Mouse (Mus musculus) myocyte (in vitro differentiated cells): ENCODE results near the gene Cbfa2t3. TPM values are rescaled to one million over a fixed set of nuclear protein-coding genes. Genes with fewer than 3 reads are reported as not detected.

ENCODE experiments used
- H3K27me3 ChIP-seq: one replicate; pipeline ENCODE4 v1.6.1; 2011; ENCODE audit not compliant: control insufficient read depth, insufficient read depth, insufficient read length
- H3K36me3 ChIP-seq: one replicate; pipeline ENCODE4 v1.6.1; 2011; ENCODE audit not compliant: control insufficient read depth, insufficient read depth
- H3K4me2 ChIP-seq: one replicate; pipeline ENCODE4 v1.6.1; 2011; ENCODE audit warnings: low read depth, control low read depth
- H3K4me3 ChIP-seq: one replicate; pipeline ENCODE4 v1.5.1; 2011; ENCODE audit warnings: mild to moderate bottlenecking, control low read depth, moderate library complexity
- H3K79me2 ChIP-seq: one replicate; pipeline ENCODE4 v1.6.1; 2011; ENCODE audit not compliant: control insufficient read depth, insufficient read depth
- H3ac ChIP-seq: one replicate; pipeline ENCODE4 v1.6.1; 2011; ENCODE audit not compliant: control insufficient read depth, insufficient read length
- CEBPB ChIP-seq: IDR thresholded peaks from 2 replicates; pipeline ENCODE4 v1.6.1; 2011; ENCODE audit warnings: mild to moderate bottlenecking, moderate library complexity; ENCODE audit not compliant: poor library complexity, insufficient read depth, severe bottlenecking
- E2F4 ChIP-seq: IDR thresholded peaks from one replicate; pipeline ENCODE4 v1.6.1; 2011; ENCODE audit warnings: mild to moderate bottlenecking, control low read depth, moderate library complexity; ENCODE audit not compliant: insufficient read depth
- MAX ChIP-seq: IDR thresholded peaks from one replicate; pipeline ENCODE4 v1.6.1; 2011; ENCODE audit warnings: low read depth, mild to moderate bottlenecking, control low read depth
- MYOD1 ChIP-seq, 3 experiments: IDR thresholded peaks; one replicate each; pipeline ENCODE4 v1.6.1; 2011; ENCODE audit warnings: control low read depth in 2 of 3, low read depth in 2 of 3, mild to moderate bottlenecking in 2 of 3, moderate library complexity in 1 of 3; ENCODE audit not compliant: insufficient read length in 2 of 3, control insufficient read depth in 1 of 3
- MYOG ChIP-seq, 3 experiments: IDR thresholded peaks; one replicate each; pipeline ENCODE4 v1.6.1; 2011; ENCODE audit warnings: control low read depth in 2 of 3, low read depth in 2 of 3, mild to moderate bottlenecking in 2 of 3; ENCODE audit not compliant: insufficient read length in 2 of 3, control insufficient read depth in 1 of 3, insufficient read depth in 1 of 3
- POLR2A ChIP-seq: IDR thresholded peaks from one replicate; pipeline ENCODE4 v1.6.1; 2011; ENCODE audit warnings: low read depth, mild to moderate bottlenecking, control low read depth, moderate library complexity; ENCODE audit not compliant: insufficient read length
- POLR2AphosphoS2 ChIP-seq: IDR thresholded peaks from one replicate; pipeline ENCODE4 v1.6.1; 2011; ENCODE audit warnings: low read depth, control low read depth; ENCODE audit not compliant: insufficient read length
- REST ChIP-seq: IDR thresholded peaks from one replicate; pipeline ENCODE4 v1.6.1; 2011; ENCODE audit warnings: mild to moderate bottlenecking, control low read depth, moderate library complexity; ENCODE audit not compliant: insufficient read depth, insufficient read length
- SRF ChIP-seq: IDR thresholded peaks from one replicate; pipeline ENCODE4 v1.6.1; 2011; ENCODE audit warnings: low read depth; ENCODE audit not compliant: control insufficient read depth, insufficient read length
- TCF12 ChIP-seq: IDR thresholded peaks from one replicate; pipeline ENCODE4 v1.6.1; 2011; ENCODE audit warnings: mild to moderate bottlenecking, control low read depth; ENCODE audit not compliant: poor library complexity, insufficient read depth, severe bottlenecking
- TCF3 ChIP-seq: IDR thresholded peaks from one replicate; pipeline ENCODE4 v1.6.1; 2011; ENCODE audit warnings: low read depth, control low read depth; ENCODE audit not compliant: insufficient read length
- USF1 ChIP-seq: IDR thresholded peaks from one replicate; pipeline ENCODE4 v1.6.1; 2011; ENCODE audit warnings: low read depth, mild to moderate bottlenecking, control low read depth, moderate library complexity
- polyA plus RNA-seq: library from polyadenylated mRNA; unstranded; fragments of >200 nt; fragmentation: generic; extraction: Trizol; gene quantifications from one replicate; pipeline ENCODE4 v1.2.1, GENCODE M21; 2012; ENCODE audit warnings: missing spikeins

The Cbfa2t3 gene
- polyA plus RNA-seq, 1 experiment, result 29.5 TPM

DNA sequence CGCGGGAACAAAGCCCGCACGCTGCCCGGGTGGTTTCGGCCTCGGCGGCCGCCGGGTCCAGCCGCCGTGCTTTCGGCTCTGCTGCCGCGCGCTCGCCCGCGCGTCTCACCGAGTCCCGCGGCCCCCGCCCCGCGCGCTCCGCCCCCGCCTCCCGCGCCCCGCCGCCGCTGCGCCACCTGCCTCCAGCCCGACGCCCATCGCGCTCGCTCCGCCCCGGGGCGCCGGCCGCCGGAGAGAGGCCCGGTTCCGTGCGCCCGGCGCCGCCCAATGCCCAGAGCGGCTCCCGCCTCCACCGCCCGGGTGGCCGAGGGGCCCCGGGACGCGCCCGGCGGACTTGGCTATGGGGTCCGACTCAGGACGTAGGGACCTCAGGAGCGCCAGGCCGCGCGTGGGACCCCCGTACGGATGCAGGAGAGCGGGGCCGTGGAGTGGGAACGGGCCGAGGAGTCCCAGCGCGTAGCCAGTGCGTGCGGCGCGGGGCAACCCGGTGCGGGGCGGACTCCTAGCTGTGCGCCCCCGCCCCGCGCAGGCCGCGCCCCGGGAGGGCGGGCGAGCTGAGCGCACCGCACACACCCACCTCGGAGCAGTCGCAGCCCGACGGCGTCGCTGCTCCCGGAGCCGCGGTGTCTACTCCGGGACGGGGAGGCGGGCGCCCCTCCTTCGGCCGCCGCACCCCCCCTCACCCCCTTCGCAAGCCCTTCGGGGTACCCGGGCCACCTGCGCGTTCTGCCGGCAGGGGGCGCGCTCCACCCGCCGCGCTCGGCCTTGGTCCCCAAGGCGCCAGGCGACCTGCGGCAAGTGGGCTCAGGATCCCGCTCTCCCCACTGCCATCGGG lies 20.6 kb downstream of the Cbfa2t3 start:
- H3ac ChIP-seq, result peak overlapping the region; percentile 22
- H3K4me2 ChIP-seq, result peak overlapping the region; percentile 72
- H3K36me3 ChIP-seq, result no peaks in the 10 kb centered on the region
- peak overlapping the region; percentile 27 for H3K4me3 ChIP-seq
- TF ChIP-seq E2F4, result no peak
- TF ChIP-seq CEBPB, result no peak
- no peak for TF ChIP-seq POLR2A
- TF ChIP-seq POLR2AphosphoS2, result no peak
- TF ChIP-seq SRF, result no peak
- peak in 1 of 3 experiments; percentile 52 for TF ChIP-seq MYOD1 (IDR thresholded peaks at IDR 0.05; ENCODE audit: control insufficient read depth in 1 of 3, insufficient read length in 2 of 3, low read depth in 2 of 3)
- TF ChIP-seq REST, result no peak
- TF ChIP-seq MAX, result no peak
- TF ChIP-seq MYOG (IDR thresholded peaks at IDR 0.05; ENCODE audit: control insufficient read depth in 1 of 3, insufficient read depth in 1 of 3, insufficient read length in 2 of 3, low read depth in 2 of 3), result peak in 1 of 3 experiments; percentile 41
- TF ChIP-seq TCF3, result no peak
- no peak for TF ChIP-seq TCF12
- TF ChIP-seq USF1, result no peak
- H3K27me3 ChIP-seq, result peaks cover 62% of the 10 kb centered on the region
- H3K79me2 ChIP-seq, result no peaks in the 10 kb centered on the region

DNA sequence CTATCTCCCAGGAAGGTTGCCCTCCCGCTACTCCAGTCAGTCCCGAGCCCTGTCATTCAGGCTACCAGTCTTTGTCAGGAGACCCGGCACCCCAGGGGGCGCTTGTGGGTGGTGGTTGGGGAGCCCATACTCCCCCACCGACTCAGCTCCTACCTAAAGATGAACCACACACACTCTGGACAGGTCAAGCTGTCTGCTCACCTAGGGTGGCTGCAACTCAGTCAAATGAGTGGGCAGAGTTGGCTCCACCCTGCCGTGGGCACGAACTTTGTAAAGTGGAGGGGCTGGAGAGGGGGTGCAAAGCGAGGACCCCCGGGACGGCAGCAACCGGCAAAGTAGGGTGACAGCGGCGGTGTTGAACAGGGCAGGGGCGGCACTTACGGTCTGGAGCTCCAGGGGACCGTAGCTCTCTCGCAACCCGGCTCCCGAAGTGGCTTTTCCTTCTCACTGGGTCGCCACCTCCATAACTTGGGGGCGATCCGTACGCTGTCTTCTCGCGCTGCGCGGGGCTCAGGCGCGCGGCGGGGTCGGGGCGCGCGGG lies 21.4 kb downstream of the Cbfa2t3 start:
- peak overlapping the region; percentile 72 for H3K4me2 ChIP-seq
- no peak for TF ChIP-seq MYOG (IDR thresholded peaks at IDR 0.05; ENCODE audit: control insufficient read depth in 1 of 3, insufficient read depth in 1 of 3, insufficient read length in 2 of 3, low read depth in 2 of 3)
- TF ChIP-seq TCF3, result no peak
- TF ChIP-seq TCF12, result no peak
- no peak for TF ChIP-seq E2F4
- no peak for TF ChIP-seq MYOD1 (IDR thresholded peaks at IDR 0.05; ENCODE audit: control insufficient read depth in 1 of 3, insufficient read length in 2 of 3, low read depth in 2 of 3)
- no peak for TF ChIP-seq POLR2A
- TF ChIP-seq REST, result no peak
- peaks cover 62% of the 10 kb centered on the region for H3K27me3 ChIP-seq
- peak overlapping the region; percentile 22 for H3ac ChIP-seq
- no peaks in the 10 kb centered on the region for H3K79me2 ChIP-seq
- peak overlapping the region; percentile 27 for H3K4me3 ChIP-seq
- no peaks in the 10 kb centered on the region for H3K36me3 ChIP-seq

DNA sequence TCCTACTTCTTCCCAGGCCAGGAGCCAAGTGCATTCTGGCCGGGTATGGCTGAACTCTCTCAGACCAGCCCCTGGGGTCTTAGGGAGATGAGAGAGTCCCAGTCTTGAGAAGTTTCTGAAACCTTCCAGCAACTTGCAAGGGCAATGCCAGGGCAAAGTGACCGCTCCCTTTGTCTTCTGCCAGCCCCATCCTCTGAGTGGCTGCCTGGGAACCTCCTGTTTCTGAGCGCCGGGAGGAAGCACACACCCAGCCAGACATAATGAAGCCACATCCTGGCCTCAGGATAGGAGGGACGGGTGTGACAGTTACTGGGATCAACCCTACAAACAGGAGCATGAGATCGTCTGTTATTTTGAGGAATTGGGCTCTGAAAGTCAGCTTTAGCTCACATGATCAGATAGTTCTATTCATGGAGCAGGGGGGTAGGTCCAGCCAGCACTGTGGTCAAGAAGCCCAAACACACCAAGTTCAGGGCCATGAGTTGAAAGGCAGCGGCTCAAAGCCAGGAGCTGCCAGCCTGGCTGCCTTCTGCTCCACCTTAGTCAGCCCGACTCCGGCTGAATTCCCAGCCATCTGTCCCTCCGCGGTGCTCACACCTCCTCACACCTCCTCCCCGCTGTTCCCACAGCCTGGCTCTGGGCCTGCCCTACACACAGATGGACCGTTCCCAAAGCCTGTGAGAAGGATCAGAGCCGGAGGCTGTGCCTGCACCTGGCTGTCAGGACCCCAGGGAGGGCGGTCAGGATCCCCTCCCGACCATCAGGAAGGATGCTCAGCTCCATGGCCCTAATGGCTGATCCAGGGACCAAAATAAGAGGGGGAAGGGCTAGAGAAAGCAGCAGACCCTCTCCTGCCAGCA lies 22.1 kb downstream of the Cbfa2t3 start:
- H3K27me3 ChIP-seq, result peaks cover 62% of the 10 kb centered on the region
- no peak overlapping the region for H3ac ChIP-seq
- peak overlapping the region; percentile 72 for H3K4me2 ChIP-seq
- H3K4me3 ChIP-seq, result peak overlapping the region; percentile 27
- TF ChIP-seq TCF3, result no peak
- TF ChIP-seq POLR2A, result peak; percentile 29
- peak; percentile 17 for TF ChIP-seq USF1
- no peak for TF ChIP-seq E2F4
- peak in 2 of 3 experiments; percentile 64 to 84 for TF ChIP-seq MYOD1 (IDR thresholded peaks at IDR 0.05; ENCODE audit: control insufficient read depth in 1 of 3, insufficient read length in 2 of 3, low read depth in 2 of 3)
- no peak for TF ChIP-seq TCF12
- peak; percentile 23 for TF ChIP-seq POLR2AphosphoS2
- TF ChIP-seq MAX, result no peak
- TF ChIP-seq SRF, result no peak
- TF ChIP-seq MYOG (IDR thresholded peaks at IDR 0.05; ENCODE audit: control insufficient read depth in 1 of 3, insufficient read depth in 1 of 3, insufficient read length in 2 of 3, low read depth in 2 of 3), result peak; percentile 63 to 89 (median 73)
- no peak for TF ChIP-seq CEBPB
- TF ChIP-seq REST, result no peak
- no peaks in the 10 kb centered on the region for H3K36me3 ChIP-seq
- H3K79me2 ChIP-seq, result no peaks in the 10 kb centered on the region

DNA sequence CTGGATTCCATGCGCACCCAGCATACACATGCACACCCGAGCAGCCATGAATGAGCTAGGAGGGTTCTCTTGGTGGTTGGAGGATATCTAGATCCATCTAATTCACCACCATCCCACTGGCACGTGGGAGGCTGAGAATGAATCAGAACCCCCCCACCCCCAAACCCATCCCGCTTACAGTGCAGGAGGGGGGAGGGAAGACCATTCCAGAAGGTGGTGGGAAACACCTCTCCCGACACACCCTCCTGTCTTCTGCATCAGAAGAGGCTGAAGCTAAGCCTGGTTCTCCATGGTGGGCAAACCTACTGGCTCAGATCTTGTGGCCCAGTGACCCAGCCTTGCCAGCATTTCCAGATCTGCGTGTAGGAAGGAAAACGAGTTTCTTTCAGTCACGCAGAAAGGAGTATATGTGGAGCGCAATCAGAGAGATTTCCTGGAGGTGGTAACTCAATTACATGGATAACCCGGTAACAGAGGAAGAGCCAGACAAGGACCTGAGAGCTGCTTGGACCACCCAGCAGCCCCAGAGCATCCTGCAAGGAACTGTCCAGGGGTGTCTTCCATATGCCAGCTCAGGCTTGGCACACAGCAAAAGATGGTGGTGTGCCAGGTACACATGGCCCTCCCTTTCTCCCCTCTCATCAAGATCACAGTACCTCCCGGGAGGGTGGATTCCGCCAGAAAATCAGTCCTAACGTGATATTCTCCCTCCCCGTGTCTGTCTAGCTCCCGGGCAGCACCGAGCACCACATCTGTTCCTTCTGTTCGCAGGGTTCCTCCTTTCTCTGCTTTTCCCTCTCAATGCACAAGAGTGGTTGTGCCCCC lies 23.1 kb downstream of the Cbfa2t3 start:
- H3K36me3 ChIP-seq, result no peaks in the 10 kb centered on the region
- peak overlapping the region; percentile 72 for H3K4me2 ChIP-seq
- TF ChIP-seq CEBPB, result no peak
- TF ChIP-seq POLR2AphosphoS2, result no peak
- no peak for TF ChIP-seq REST
- no peak for TF ChIP-seq SRF
- TF ChIP-seq TCF12, result no peak
- no peaks in the 10 kb centered on the region for H3K79me2 ChIP-seq
- H3K27me3 ChIP-seq, result peaks cover 65% of the 10 kb centered on the region
- no peak overlapping the region for H3ac ChIP-seq
- peak overlapping the region; percentile 27 for H3K4me3 ChIP-seq
